8 mouse cellular contexts compared by ENCODE assay signal in genomic region chr13:15758835-15759632, GRCm38 (mm10).
DNase-seq lines count a peak whose midpoint lies in the region; ATAC-seq lines count a peak whose summit lies in the region.

No protein-coding gene starts in this region.

- peak; percentile 79 for DNase-seq in adrenal gland, adult 2 months
- peak; percentile 92 for DNase-seq in embryo, embryonic 10 days (ENCODE audit: low spot score)
- DNase-seq in gastrocnemius, postnatal 14 days, result peak; percentile 80
- peak; percentile 51 for DNase-seq in induced T-regulatory cell, adult 2 months (ENCODE audit: low read depth)
- peak; percentile 73 to 93 for DNase-seq in left cerebral cortex, adult 8-10 months (ENCODE audit: low spot score in 2 of 2)
- DNase-seq in right cerebral cortex, adult 18-20 months, result peak; percentile 87
- peak; percentile 75 to 81 for DNase-seq in urinary bladder, postnatal 4 days (ENCODE audit: low spot score in 2 of 2)

- peak; percentile 89 for ATAC-seq in megakaryocyte, adult 5-6 weeks (ENCODE audit: poor library complexity, severe bottlenecking)

- intact Hi-C loops in gastrocnemius, postnatal 14 days (cut with DNase I; ENCODE audit: low total_unique reads), result no loop called here

Comparison
In these comparisons a context has a peak if more than half of its experiments do, and no peak if none do; other contexts are left out.
1. Peak in every context shown above with its lines: DNase-seq and ATAC-seq.